Mouse (Mus musculus): ENCODE results near the gene Gm5485. TPM values are rescaled to one million over a fixed set of nuclear protein-coding genes. Genes with fewer than 3 reads are reported as not detected.

Gene Gm5485
- polyA plus RNA-seq, 1 experiment from 2014 or later: not detected

DNA sequence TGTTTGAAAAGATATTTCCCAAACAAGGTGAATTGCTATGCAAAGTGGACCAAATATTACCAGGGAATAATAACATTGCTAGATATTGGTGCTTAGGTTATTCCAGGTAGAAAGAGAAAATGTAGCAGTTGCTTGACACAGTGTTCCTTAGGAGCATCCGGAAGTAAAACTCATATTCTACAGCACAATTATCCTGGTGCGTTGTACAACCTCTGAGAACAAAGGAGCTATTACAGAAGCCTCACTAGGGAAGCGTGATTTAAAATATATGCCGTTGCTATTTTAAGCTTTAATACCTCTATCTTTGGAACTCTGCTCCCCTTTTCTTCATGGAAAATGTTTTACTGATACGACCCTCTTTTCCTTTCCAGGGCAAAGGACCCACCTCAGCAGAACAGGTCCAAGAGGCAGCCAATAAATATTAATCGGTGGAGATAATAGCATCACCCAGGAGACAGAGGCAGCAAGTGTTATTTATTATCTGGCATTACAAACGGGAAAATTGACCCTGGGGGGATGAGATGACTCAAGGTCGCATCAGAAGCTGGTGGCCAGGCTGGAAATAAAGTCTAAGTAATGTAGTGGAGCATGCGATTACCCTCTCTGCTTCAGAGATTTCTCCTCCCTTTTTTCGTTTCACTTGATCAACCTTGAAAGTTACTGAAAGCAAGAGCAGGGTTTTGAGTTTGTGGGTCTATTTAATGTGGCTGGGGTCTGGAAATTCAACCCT, 6.4 kb downstream of the Gm5485 start:
- DNase-seq (ENCODE audit: low spot score): no peak
- no peaks in the 10 kb centered on the region for H3K9me3 ChIP-seq (replicated peaks)
- no peaks in the 10 kb centered on the region for H3K36me3 ChIP-seq
- no peak overlapping the region for H3K27ac ChIP-seq
- WGBS: 78% methylated on average over 10 of the region's 10 CpGs
- H3K27me3 ChIP-seq (ENCODE audit: low read depth, poor library complexity, severe bottlenecking): no peaks in the 10 kb centered on the region
- H3K4me1 ChIP-seq: peaks cover 6% of the 10 kb centered on the region; the same call in 1 of the 2 replicates
- no peak overlapping the region for H3K4me3 ChIP-seq

GRCm38 (mm10) chr16:48404009-48404408, 8.2 kb downstream of the Gm5485 start:
- no peaks in the 10 kb centered on the region for H3K4me1 ChIP-seq
- no peak for DNase-seq (ENCODE audit: low spot score)
- H3K27ac ChIP-seq: no peak overlapping the region
- H3K4me3 ChIP-seq: no peak overlapping the region
- no peaks in the 10 kb centered on the region for H3K36me3 ChIP-seq
- H3K27me3 ChIP-seq (ENCODE audit: low read depth, poor library complexity, severe bottlenecking): no peaks in the 10 kb centered on the region
- no peaks in the 10 kb centered on the region for H3K9me3 ChIP-seq (replicated peaks)

GRCm38 (mm10) chr16:48403423-48403822, 8.8 kb downstream of the Gm5485 start:
- Histone ChIP-seq H3K27me3 (ENCODE audit: low read depth, poor library complexity, severe bottlenecking) (no peaks in the 10 kb centered on the region), H3K27ac (no peak overlapping the region), H3K9me3 (replicated peaks) (no peaks in the 10 kb centered on the region), H3K36me3 (no peaks in the 10 kb centered on the region), H3K4me1 (no peaks in the 10 kb centered on the region), H3K4me3 (no peak overlapping the region)
- WGBS: 92% methylated on average over 3 of the region's 3 CpGs
- DNase-seq (ENCODE audit: low spot score): no peak

GRCm38 (mm10) chr16:48402963-48403362, 9.3 kb downstream of the Gm5485 start:
- Histone ChIP-seq H3K4me1 (no peaks in the 10 kb centered on the region), H3K36me3 (no peaks in the 10 kb centered on the region), H3K9me3 (replicated peaks) (no peaks in the 10 kb centered on the region), H3K27ac (no peak overlapping the region), H3K4me3 (no peak overlapping the region), H3K27me3 (ENCODE audit: low read depth, poor library complexity, severe bottlenecking) (no peaks in the 10 kb centered on the region)
- WGBS: 89% methylated on average over 4 of the region's 4 CpGs
- DNase-seq (ENCODE audit: low spot score): no peak

- Histone ChIP-seq H3K4me3 (no peak overlapping the region), H3K27ac (no peak overlapping the region), H3K4me1 (no peaks in the 10 kb centered on the region), H3K36me3 (no peaks in the 10 kb centered on the region), H3K27me3 (ENCODE audit: low read depth, poor library complexity, severe bottlenecking) (no peaks in the 10 kb centered on the region), H3K9me3 (replicated peaks) (no peaks in the 10 kb centered on the region)
- DNase-seq (ENCODE audit: low spot score): no peak
- 94% methylated on average over 2 of the region's 2 CpGs for WGBS
These were observed 16.9 kb downstream of the Gm5485 start for GRCm38 (mm10) chr16:48395278-48395677.

DNA sequence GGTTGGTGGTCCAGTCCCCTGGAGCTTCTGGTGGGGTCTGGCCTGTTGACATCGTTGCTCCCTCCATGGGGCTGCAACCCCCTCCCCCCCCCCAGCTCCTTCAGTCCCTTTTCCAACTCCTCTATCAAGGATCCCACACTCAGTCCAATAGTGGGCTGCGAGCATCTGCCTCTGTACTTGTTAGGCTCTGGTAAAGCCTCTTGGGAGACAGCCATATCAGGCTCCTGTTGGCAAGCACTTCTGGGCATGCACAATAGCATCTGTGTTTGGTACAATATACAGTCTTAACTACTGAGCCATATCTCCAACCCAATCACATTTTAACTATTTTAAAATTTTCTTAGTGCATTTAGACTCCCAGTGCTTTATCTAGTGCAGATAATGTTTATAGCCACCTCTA, 25.2 kb downstream of the Gm5485 start:
- Histone ChIP-seq H3K4me3 (no peak overlapping the region), H3K27me3 (ENCODE audit: low read depth, poor library complexity, severe bottlenecking) (no peaks in the 10 kb centered on the region), H3K9me3 (replicated peaks) (no peaks in the 10 kb centered on the region), H3K36me3 (no peaks in the 10 kb centered on the region), H3K4me1 (no peaks in the 10 kb centered on the region), H3K27ac (no peak overlapping the region)
- 88% methylated on average over 2 of the region's 2 CpGs for WGBS
- DNase-seq (ENCODE audit: low spot score): no peak

DNA sequence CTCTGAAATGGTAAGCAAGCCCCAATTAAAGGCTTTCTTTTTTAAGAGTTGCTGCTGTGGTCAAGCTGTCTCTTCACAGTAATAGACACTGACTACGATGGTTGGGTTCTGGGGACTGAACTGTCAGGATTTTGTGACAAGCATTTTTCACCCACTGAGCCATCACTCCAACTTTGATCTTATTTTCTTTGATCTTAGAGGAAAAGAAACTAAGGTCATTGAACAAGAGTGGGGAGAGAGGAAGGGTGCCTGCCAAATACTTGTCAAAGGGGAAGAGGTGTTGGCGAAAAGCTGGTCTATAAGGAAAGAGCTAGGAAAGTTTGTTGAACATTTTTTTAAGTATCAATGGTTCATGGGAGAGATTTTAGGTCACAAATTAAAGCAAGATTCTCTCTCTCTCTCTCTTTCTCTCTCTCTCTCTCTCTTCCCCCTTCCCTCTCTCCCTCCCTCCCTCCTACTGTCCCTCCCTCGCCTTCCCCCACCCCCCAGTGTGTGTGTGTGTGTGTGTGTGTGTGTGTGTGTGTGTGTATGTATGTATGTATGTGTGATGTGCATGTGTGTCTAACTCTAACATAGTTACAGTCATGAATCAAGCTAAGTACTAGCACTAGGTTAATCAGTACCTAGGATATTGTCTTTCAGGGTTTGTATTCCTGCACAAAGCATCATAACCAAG, 28.5 kb downstream of the Gm5485 start:
- no peak overlapping the region for H3K27ac ChIP-seq
- no peak for DNase-seq (ENCODE audit: low spot score)
- H3K4me3 ChIP-seq: no peak overlapping the region
- H3K4me1 ChIP-seq: no peaks in the 10 kb centered on the region
- H3K36me3 ChIP-seq: no peaks in the 10 kb centered on the region
- WGBS: 45% methylated on average over 3 of the region's 3 CpGs
- H3K9me3 ChIP-seq (replicated peaks): no peaks in the 10 kb centered on the region
- H3K27me3 ChIP-seq (ENCODE audit: low read depth, poor library complexity, severe bottlenecking): no peaks in the 10 kb centered on the region

- 87% methylated on average over 7 of the region's 7 CpGs for WGBS
- Histone ChIP-seq H3K36me3 (no peaks in the 10 kb centered on the region), H3K27me3 (ENCODE audit: low read depth, poor library complexity, severe bottlenecking) (no peaks in the 10 kb centered on the region), H3K4me1 (peaks cover 5% of the 10 kb centered on the region; the same call in 1 of the 2 replicates), H3K4me3 (no peak overlapping the region), H3K9me3 (replicated peaks) (no peaks in the 10 kb centered on the region), H3K27ac (no peak overlapping the region)
- no peak for DNase-seq (ENCODE audit: low spot score)
These were observed 38.3 kb downstream of the Gm5485 start for GRCm38 (mm10) chr16:48373711-48374485.

- H3K27ac ChIP-seq: no peak overlapping the region
- no peak overlapping the region for H3K4me3 ChIP-seq
- peaks cover 5% of the 10 kb centered on the region; the same call in 1 of the 2 replicates for H3K4me1 ChIP-seq
- 45% methylated on average over 6 of the region's 6 CpGs for whole genome bisulfite sequencing
- H3K27me3 ChIP-seq (ENCODE audit: low read depth, poor library complexity, severe bottlenecking): no peaks in the 10 kb centered on the region
- no peaks in the 10 kb centered on the region for H3K9me3 ChIP-seq (replicated peaks)
- DNase-seq (ENCODE audit: low spot score): no peak
- H3K36me3 ChIP-seq: no peaks in the 10 kb centered on the region
These were observed 39.8 kb downstream of the Gm5485 start for GRCm38 (mm10) chr16:48372461-48372860.

DNA sequence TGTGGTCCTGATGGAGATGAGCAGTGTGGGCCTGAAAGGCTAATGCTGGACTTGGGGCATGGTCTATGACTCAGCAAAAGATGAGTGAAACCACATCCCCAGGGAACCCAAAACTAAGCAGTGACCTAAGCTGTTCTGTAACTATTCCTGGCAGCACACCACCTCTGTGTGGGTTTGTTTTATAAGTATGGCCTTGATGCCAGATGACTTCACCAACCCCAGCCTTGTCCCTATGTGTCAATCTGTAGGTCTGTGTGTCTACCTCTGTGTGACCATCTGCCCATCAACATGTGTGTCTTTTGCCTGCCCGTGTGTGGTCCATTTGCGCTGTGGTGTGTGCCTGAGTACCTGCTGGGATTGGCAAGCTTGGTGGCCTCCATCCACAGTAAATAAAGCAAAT, 44.1 kb downstream of the Gm5485 start:
- 100% methylated on average over 2 of the region's 2 CpGs for WGBS
- H3K9me3 ChIP-seq (replicated peaks): no peaks in the 10 kb centered on the region

GRCm38 (mm10) chr16:48366801-48367200, 45.4 kb downstream of the Gm5485 start:
- H3K27me3 ChIP-seq (ENCODE audit: low read depth, poor library complexity, severe bottlenecking): no peaks in the 10 kb centered on the region
- no peak for DNase-seq (ENCODE audit: low spot score)
- no peak overlapping the region for H3K27ac ChIP-seq
- WGBS: 93% methylated on average over 5 of the region's 5 CpGs
- no peaks in the 10 kb centered on the region for H3K36me3 ChIP-seq
- no peaks in the 10 kb centered on the region for H3K4me1 ChIP-seq
- H3K9me3 ChIP-seq (replicated peaks): no peaks in the 10 kb centered on the region
- no peak overlapping the region for H3K4me3 ChIP-seq

More for the DNA sequence above, 44.1 kb downstream of the Gm5485 start:
- DNase-seq (ENCODE audit: low spot score): no peak
- Histone ChIP-seq H3K4me1 (peaks cover 5% of the 10 kb centered on the region; the same call in 1 of the 2 replicates), H3K27me3 (ENCODE audit: low read depth, poor library complexity, severe bottlenecking) (no peaks in the 10 kb centered on the region), H3K27ac (no peak overlapping the region), H3K36me3 (no peaks in the 10 kb centered on the region), H3K4me3 (no peak overlapping the region)

GRCm38 (mm10) chr16:48360887-48361286, 51.3 kb downstream of the Gm5485 start:
- no peak overlapping the region for H3K27ac ChIP-seq
- no peak overlapping the region for H3K4me3 ChIP-seq
- no peaks in the 10 kb centered on the region for H3K4me1 ChIP-seq
- H3K36me3 ChIP-seq: no peaks in the 10 kb centered on the region
- no peak for DNase-seq (ENCODE audit: low spot score)
- no peaks in the 10 kb centered on the region for H3K27me3 ChIP-seq (ENCODE audit: low read depth, poor library complexity, severe bottlenecking)
- H3K9me3 ChIP-seq (replicated peaks): no peaks in the 10 kb centered on the region
- 92% methylated on average over 12 of the region's 12 CpGs for WGBS

DNA sequence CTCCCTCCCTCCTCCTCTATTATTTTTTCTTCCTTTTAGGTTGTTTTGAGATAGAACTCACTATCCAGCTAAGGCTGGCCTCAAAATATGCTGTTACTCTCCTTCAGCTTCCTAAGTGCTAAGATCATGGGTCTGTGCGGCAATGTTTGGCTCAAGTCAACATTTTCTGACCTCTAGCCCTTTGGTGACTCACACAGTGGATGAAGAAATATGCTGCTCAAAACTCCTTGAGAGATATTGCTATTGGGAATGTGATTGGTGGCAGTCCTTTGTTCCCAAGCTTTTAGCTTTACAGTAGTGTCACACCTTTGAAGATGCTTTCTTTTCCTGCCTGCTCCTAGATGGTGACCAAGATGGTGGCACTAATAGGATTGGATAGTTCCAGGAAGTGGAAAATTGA, 55.8 kb downstream of the Gm5485 start:
- 97% methylated on average over 1 of the region's 1 CpGs for WGBS

More for the DNA sequence above, 55.8 kb downstream of the Gm5485 start:
- Histone ChIP-seq H3K27me3 (ENCODE audit: low read depth, poor library complexity, severe bottlenecking) (no peaks in the 10 kb centered on the region), H3K27ac (no peak overlapping the region), H3K36me3 (no peaks in the 10 kb centered on the region), H3K4me3 (no peak overlapping the region), H3K4me1 (no peaks in the 10 kb centered on the region), H3K9me3 (replicated peaks) (no peaks in the 10 kb centered on the region)
- DNase-seq (ENCODE audit: low spot score): no peak

All from limb, embryonic 10.5 days (tissue).